Mouse (Mus musculus) liver, postnatal 0 days (tissue): ENCODE measurements around the gene Ankmy1.

ENCODE experiments used
- CTCF ChIP-seq: sonication (generic); IDR thresholded peaks from 2 replicates; pipeline ENCODE4 v1.5.1; 2016; ENCODE audit warnings: antibody characterized with exemption, low read depth
- EP300 ChIP-seq: IDR thresholded peaks from 2 replicates; pipeline ENCODE4 v1.6.1; 2016; ENCODE audit warnings: antibody characterized with exemption, low read depth, mild to moderate bottlenecking

DNA sequence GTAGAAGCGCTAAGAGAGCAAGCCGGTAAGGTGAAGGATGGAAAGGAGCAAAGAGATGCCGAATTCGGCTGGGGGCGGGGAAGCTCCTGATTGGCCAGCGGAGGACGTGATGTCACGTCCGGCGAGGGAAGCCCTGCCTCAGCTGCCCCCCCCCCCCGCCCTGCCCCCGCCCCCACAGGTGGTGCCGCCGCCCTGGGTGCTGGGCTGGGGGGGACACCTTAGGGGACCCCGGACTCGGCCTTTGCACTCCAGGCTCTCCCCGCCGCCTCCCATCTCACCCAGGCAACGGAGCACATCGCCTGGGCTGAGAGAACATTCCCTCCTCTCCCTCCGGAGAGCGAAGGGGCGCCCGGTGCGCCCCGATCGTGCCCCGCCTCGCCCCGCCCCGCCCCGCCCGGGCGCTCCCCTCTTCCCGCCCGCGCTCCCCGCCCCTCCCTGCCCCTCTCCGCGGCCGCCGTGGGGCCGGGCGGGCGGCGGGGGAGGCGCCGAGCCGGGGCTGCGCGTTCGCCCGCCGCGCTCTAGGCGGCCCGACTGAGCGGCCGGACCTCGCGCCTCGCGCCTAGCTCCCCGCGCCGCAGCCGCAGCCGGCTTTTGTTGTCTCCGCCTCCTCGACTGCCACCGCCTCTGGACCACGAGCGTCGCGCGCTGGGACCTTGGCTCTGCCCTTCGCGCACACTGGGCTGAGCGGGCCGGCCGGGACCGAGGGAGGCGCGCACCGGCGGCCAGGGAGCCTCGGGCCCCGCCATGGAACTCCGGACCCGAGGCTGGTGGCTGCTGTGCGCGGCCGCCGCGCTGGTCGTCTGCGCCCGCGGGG lies 71.3 kb downstream of the Ankmy1 start, which contains the start of gene Gpc1:
- no peak for TF ChIP-seq CTCF
- no peak for TF ChIP-seq EP300
